Mouse (Mus musculus): Measurements from ENCODE around the gene Adssl1.

- no peak for TF ChIP-seq POLR2A (IDR thresholded peaks at IDR 0.05; ENCODE audit: extremely low read depth, insufficient read depth, low read length)
- TF ChIP-seq CTCF (IDR thresholded peaks at IDR 0.05; ENCODE audit: low read depth, low read length): no peak
These were observed 44.4 kb upstream of the Adssl1 start for GRCm38 (mm10) chr12:112575274-112575986.
